Mouse (Mus musculus) midbrain, embryonic 13.5 days (tissue): ENCODE results near the gene Igf2bp2. TPM values are rescaled to one million over a fixed set of nuclear protein-coding genes. Genes with fewer than 3 reads are reported as not detected.

Source experiments
- ATAC-seq: fragments of 200-750 bp; cut with Nextera tagmentation; 2 replicates; pipeline ENCODE4 v1.8.0; 2017; ENCODE audit warnings: mild to moderate bottlenecking, moderate TSS enrichment, moderate library complexity
- H3K27ac ChIP-seq: fragments of 300-500 bp; sonication (generic); 2 replicates; pipeline ENCODE4 v1.5.1; 2015; ENCODE audit warnings: inconsistent platforms, mild to moderate bottlenecking, moderate library complexity
- H3K27me3 ChIP-seq: fragments of 300-500 bp; sonication (generic); 2 replicates; pipeline ENCODE4 v1.6.1; 2015; ENCODE audit warnings: mild to moderate bottlenecking, inconsistent platforms
- H3K36me3 ChIP-seq: fragments of 300-500 bp; sonication (generic); 2 replicates; pipeline ENCODE4 v1.6.1; 2015; ENCODE audit warnings: mild to moderate bottlenecking, inconsistent platforms
- H3K4me1 ChIP-seq: fragments of 300-500 bp; sonication (generic); replicated peaks from 2 replicates; pipeline ENCODE4 v1.6.1; 2015; ENCODE audit warnings: inconsistent platforms
- H3K4me2 ChIP-seq: fragments of 300-500 bp; sonication (generic); replicated peaks from 2 replicates; pipeline ENCODE4 v1.6.1; 2015; ENCODE audit warnings: moderate library complexity, mild to moderate bottlenecking, inconsistent platforms
- H3K4me3 ChIP-seq: fragments of 300-500 bp; sonication (generic); replicated peaks from 2 replicates; pipeline ENCODE4 v1.5.1; 2015; ENCODE audit warnings: mild to moderate bottlenecking, inconsistent platforms
- H3K9ac ChIP-seq: fragments of 300-500 bp; sonication (generic); replicated peaks from 2 replicates; pipeline ENCODE4 v1.6.1; 2015; ENCODE audit warnings: mild to moderate bottlenecking, inconsistent platforms
- H3K9me3 ChIP-seq: fragments of 300-500 bp; sonication (generic); 2 replicates; pipeline ENCODE4 v1.6.1; 2016; ENCODE audit warnings: mild to moderate bottlenecking, inconsistent platforms
- WGBS: fragments of 180-500 bp; shearing (Covaris S2); methylation state at CpG from one replicate; pipeline ENCODE4 v1.1.7; 2015; 5-methylcytosine and 5-hydroxymethylcytosine counted together
- polyA plus RNA-seq: library from polyadenylated mRNA; unstranded; fragments of >200 nt; fragmentation: Nextera tagmentation; extraction: Ambion mirVana; gene quantifications from 2 replicates; pipeline ENCODE4 v1.2.1, GENCODE M21; 2015

Gene Igf2bp2
- polyA plus RNA-seq, 1 experiment from 2014 or later: 32.2 TPM

DNA sequence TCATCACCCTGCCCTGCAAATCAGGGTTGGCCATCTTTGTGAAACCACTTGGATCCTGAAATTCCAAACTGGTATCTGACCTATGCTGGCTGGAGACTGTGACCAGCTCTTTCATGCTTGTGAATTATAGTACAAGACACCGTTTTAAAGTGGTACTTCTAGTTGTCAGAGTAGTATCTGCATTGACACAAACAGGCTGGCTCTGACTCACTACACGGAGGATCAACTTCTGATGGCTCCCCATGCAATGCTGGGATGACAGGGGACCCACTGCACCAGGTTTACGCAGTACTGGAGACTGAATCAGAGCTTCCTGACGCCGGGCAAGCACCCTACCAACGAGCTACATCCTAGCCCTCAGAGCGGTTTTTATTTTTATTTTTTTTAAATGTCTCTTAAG, 17.0 kb downstream of the Igf2bp2 start:
- Histone ChIP-seq H3K36me3 (no peaks in the 10 kb centered on the region), H3K27me3 (no peaks in the 10 kb centered on the region), H3K4me1 (peaks cover 24% of the 10 kb centered on the region), H3K27ac (no peak overlapping the region), H3K9me3 (no peaks in the 10 kb centered on the region), H3K4me2 (no peak overlapping the region), H3K4me3 (no peak overlapping the region), H3K9ac (no peak overlapping the region)
- 94% methylated on average over 7 of the region's 7 CpGs for WGBS
- ATAC-seq: no peak

- ATAC-seq: no peak
- H3K27me3 ChIP-seq: no peaks in the 10 kb centered on the region
- H3K4me2 ChIP-seq: no peak overlapping the region
- H3K9me3 ChIP-seq: no peaks in the 10 kb centered on the region
- no peak overlapping the region for H3K4me3 ChIP-seq
- peaks cover 10% of the 10 kb centered on the region for H3K4me1 ChIP-seq
- no peaks in the 10 kb centered on the region for H3K36me3 ChIP-seq
- 96% methylated on average over 6 of the region's 6 CpGs for WGBS
- H3K27ac ChIP-seq: no peak overlapping the region
- no peak overlapping the region for H3K9ac ChIP-seq
Measured at GRCm38 (mm10) chr16:22144490-22144889, 18.6 kb downstream of the Igf2bp2 start.

DNA sequence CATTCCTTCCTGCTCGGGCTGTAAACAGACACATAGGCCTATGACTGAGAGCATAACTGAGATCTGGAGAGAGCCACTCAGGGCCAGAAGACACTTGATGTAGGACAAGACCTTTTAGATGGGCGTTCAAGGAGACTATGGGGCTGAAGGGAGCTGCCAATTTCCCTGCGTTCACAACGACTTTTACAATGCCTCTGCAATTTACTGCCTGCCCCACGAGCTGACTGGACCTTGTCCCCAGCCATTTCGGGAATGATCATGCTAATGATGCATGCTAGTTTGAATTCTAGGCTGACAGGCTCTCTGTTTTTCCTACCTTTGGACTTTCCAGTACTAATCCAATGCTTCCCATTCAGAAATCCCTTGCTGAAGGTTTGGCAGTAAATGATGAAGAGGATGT, 22.2 kb downstream of the Igf2bp2 start:
- Histone ChIP-seq H3K4me3 (no peak overlapping the region), H3K4me1 (peaks cover 5% of the 10 kb centered on the region; the same call in 1 of the 2 replicates), H3K4me2 (no peak overlapping the region), H3K9ac (no peak overlapping the region), H3K9me3 (no peaks in the 10 kb centered on the region), H3K27me3 (no peaks in the 10 kb centered on the region), H3K27ac (no peak overlapping the region), H3K36me3 (no peaks in the 10 kb centered on the region)
- WGBS: 78% methylated on average over 6 of the region's 6 CpGs
- ATAC-seq: no peak

- no peak for ATAC-seq
- Histone ChIP-seq H3K9me3 (no peaks in the 10 kb centered on the region), H3K27ac (no peak overlapping the region), H3K4me1 (peaks cover 5% of the 10 kb centered on the region; the same call in 1 of the 2 replicates), H3K4me3 (no peak overlapping the region), H3K9ac (no peak overlapping the region), H3K4me2 (no peak overlapping the region), H3K27me3 (no peaks in the 10 kb centered on the region), H3K36me3 (no peaks in the 10 kb centered on the region)
- WGBS: 72% methylated on average over 5 of the region's 5 CpGs
Measured at GRCm38 (mm10) chr16:22139821-22140220, 23.3 kb downstream of the Igf2bp2 start.

DNA sequence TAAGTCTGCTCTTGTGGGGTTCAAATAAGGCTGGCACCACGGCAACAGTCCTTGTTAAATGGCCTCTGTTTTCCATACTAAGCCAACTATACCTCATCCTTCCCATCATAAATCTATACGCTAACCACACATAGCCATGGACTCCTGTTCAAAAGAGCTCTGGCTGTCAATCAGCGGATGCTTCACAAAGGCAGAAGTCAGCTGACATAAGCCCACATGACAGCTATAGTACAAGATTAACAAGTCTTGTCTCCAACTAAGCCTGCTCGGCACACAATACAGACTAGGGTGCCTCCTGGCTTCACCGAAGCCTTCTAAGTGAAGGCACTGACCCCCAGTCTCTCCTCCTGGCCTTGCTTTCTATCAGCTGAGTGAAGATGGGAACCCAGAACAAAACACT, 26.9 kb downstream of the Igf2bp2 start:
- no peaks in the 10 kb centered on the region for H3K27me3 ChIP-seq
- H3K36me3 ChIP-seq: no peaks in the 10 kb centered on the region
- H3K27ac ChIP-seq: no peak overlapping the region
- H3K4me1 ChIP-seq: peaks cover 5% of the 10 kb centered on the region; the same call in 1 of the 2 replicates
- 57% methylated on average over 5 of the region's 5 CpGs for WGBS
- no peak overlapping the region for H3K9ac ChIP-seq
- no peak overlapping the region for H3K4me3 ChIP-seq
- no peak for ATAC-seq
- H3K9me3 ChIP-seq: no peaks in the 10 kb centered on the region
- H3K4me2 ChIP-seq: no peak overlapping the region

GRCm38 (mm10) chr16:22131321-22131720, 31.8 kb downstream of the Igf2bp2 start:
- no peaks in the 10 kb centered on the region for H3K36me3 ChIP-seq
- no peak overlapping the region for H3K9ac ChIP-seq
- no peak overlapping the region for H3K4me2 ChIP-seq
- H3K27me3 ChIP-seq: no peaks in the 10 kb centered on the region
- peaks cover 2% of the 10 kb centered on the region; the same call in 1 of the 2 replicates for H3K4me1 ChIP-seq
- no peak for ATAC-seq
- 88% methylated on average over 6 of the region's 6 CpGs for WGBS
- H3K4me3 ChIP-seq: no peak overlapping the region
- no peak overlapping the region for H3K27ac ChIP-seq
- no peaks in the 10 kb centered on the region for H3K9me3 ChIP-seq

DNA sequence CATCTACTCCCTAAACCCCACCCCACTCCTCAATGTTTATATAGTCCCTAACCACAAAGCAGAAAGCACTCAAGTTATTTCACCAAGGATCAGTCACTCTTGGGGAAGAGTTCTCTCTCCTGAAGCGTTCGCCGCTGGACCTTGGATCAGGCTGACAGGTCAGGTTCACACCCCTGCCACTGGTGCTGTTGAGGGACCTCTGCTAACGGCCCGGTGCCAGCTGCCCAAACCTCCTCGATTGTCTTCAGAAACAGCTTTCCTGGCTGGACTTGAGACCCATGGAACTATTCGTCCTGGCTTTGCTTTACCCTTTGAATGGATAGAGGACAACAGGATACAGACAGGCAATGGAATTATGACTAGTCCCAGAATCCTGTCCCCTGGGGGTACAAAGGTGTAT, 33.6 kb downstream of the Igf2bp2 start:
- Histone ChIP-seq H3K9ac (no peak overlapping the region), H3K36me3 (no peaks in the 10 kb centered on the region), H3K27me3 (no peaks in the 10 kb centered on the region), H3K4me3 (no peak overlapping the region), H3K9me3 (no peaks in the 10 kb centered on the region), H3K4me1 (no peaks in the 10 kb centered on the region), H3K4me2 (no peak overlapping the region), H3K27ac (no peak overlapping the region)
- no peak for ATAC-seq
- 97% methylated on average over 7 of the region's 7 CpGs for WGBS

GRCm38 (mm10) chr16:22128595-22128994, 34.5 kb downstream of the Igf2bp2 start:
- ATAC-seq: no peak
- no peaks in the 10 kb centered on the region for H3K36me3 ChIP-seq
- H3K27me3 ChIP-seq: no peaks in the 10 kb centered on the region
- H3K4me2 ChIP-seq: no peak overlapping the region
- H3K4me3 ChIP-seq: no peak overlapping the region
- H3K4me1 ChIP-seq: no peaks in the 10 kb centered on the region
- no peak overlapping the region for H3K27ac ChIP-seq
- 91% methylated on average over 2 of the region's 2 CpGs for WGBS
- H3K9me3 ChIP-seq: no peaks in the 10 kb centered on the region
- no peak overlapping the region for H3K9ac ChIP-seq

- ATAC-seq: no peak
- Histone ChIP-seq H3K27me3 (no peaks in the 10 kb centered on the region), H3K4me3 (no peak overlapping the region), H3K36me3 (no peaks in the 10 kb centered on the region), H3K4me2 (no peak overlapping the region), H3K4me1 (no peaks in the 10 kb centered on the region), H3K9me3 (no peaks in the 10 kb centered on the region), H3K27ac (no peak overlapping the region), H3K9ac (no peak overlapping the region)
- WGBS: 97% methylated on average over 5 of the region's 5 CpGs
Measured at GRCm38 (mm10) chr16:22127806-22128205, 35.3 kb downstream of the Igf2bp2 start.

- ATAC-seq: no peak
- no peaks in the 10 kb centered on the region for H3K36me3 ChIP-seq
- H3K4me1 ChIP-seq: no peaks in the 10 kb centered on the region
- H3K4me3 ChIP-seq: no peak overlapping the region
- H3K9ac ChIP-seq: no peak overlapping the region
- H3K4me2 ChIP-seq: no peak overlapping the region
- 73% methylated on average over 4 of the region's 4 CpGs for WGBS
- H3K9me3 ChIP-seq: no peaks in the 10 kb centered on the region
- no peaks in the 10 kb centered on the region for H3K27me3 ChIP-seq
- H3K27ac ChIP-seq: no peak overlapping the region
Measured at GRCm38 (mm10) chr16:22126936-22127335, 36.2 kb downstream of the Igf2bp2 start.

DNA sequence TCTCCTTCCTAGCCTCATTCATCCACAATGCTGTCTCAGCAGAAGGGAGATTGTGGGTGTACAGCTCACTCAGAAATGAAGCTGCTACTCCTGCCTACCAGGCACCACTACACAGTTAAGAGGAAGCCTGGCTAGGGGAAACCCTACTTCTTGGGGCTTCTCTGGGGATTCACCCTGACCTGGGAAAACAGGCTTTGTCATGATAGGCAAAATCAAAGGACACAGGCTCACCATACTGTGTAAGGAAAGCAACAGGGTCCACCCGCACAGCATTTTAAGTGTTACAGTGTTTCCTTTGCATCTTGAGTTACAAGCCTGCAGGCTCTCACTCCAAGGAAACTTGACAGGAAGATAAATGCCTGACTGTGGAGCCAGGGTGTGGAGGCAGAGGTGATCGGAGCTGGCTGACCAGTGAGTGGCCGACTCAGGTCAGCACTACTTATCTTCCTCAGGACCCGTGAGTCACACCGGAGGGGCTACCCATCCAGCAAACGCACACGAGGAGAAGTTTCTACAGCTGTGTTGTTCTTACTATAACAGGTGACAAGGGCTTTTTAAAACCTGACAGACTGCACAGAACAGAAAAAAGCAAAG, 38.7 kb downstream of the Igf2bp2 start:
- Histone ChIP-seq H3K36me3 (peaks cover 6% of the 10 kb centered on the region), H3K9ac (no peak overlapping the region), H3K4me3 (no peak overlapping the region), H3K9me3 (no peaks in the 10 kb centered on the region), H3K27me3 (no peaks in the 10 kb centered on the region), H3K27ac (no peak overlapping the region), H3K4me1 (no peaks in the 10 kb centered on the region), H3K4me2 (no peak overlapping the region)
- ATAC-seq: no peak
- 79% methylated on average over 7 of the region's 7 CpGs for WGBS

GRCm38 (mm10) chr16:22123658-22124057, 39.4 kb downstream of the Igf2bp2 start:
- 33% methylated on average over 5 of the region's 5 CpGs for WGBS
- no peak for ATAC-seq
- Histone ChIP-seq H3K4me3 (no peak overlapping the region), H3K9ac (no peak overlapping the region), H3K9me3 (no peaks in the 10 kb centered on the region), H3K27ac (no peak overlapping the region), H3K4me2 (no peak overlapping the region), H3K27me3 (no peaks in the 10 kb centered on the region), H3K36me3 (peaks cover 7% of the 10 kb centered on the region), H3K4me1 (no peaks in the 10 kb centered on the region)

DNA sequence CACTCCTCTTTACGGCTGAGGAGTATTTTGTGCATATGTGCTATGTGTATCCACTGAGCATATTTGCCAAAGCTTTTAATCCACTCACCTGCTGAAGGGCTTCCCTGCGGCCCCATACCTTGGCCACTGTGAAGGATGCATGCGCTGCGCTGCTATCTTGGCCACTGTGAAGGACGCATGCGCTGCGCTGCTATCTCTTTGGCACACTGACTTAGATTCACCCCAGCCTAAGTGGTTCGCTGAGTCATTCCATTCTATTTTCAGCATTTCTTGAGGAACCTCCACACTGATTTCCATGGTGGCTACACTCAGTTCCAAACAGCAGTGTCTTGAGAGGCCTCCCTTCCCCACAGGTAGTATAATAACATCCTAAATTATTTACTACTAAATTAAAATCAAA, 42.0 kb downstream of the Igf2bp2 start:
- no peak overlapping the region for H3K4me2 ChIP-seq
- peaks cover 7% of the 10 kb centered on the region for H3K36me3 ChIP-seq
- 96% methylated on average over 8 of the region's 8 CpGs for WGBS
- no peak overlapping the region for H3K27ac ChIP-seq
- H3K9me3 ChIP-seq: no peaks in the 10 kb centered on the region
- ATAC-seq: no peak
- no peaks in the 10 kb centered on the region for H3K4me1 ChIP-seq
- no peak overlapping the region for H3K4me3 ChIP-seq
- H3K9ac ChIP-seq: no peak overlapping the region
- no peaks in the 10 kb centered on the region for H3K27me3 ChIP-seq
